Mouse (Mus musculus): Measurements from ENCODE around the gene Ccdc191. TPM values are rescaled to one million over a fixed set of nuclear protein-coding genes. Genes with fewer than 3 reads are reported as not detected.
A peak's percentile ranks its signal among the peaks of the same experiment; 100 is the strongest.

Gene Ccdc191
- total and polyA plus RNA-seq, 2 experiments from 2014 or later = 0.89 to 4.1 TPM

GRCm38 (mm10) chr16:43994623-43995022 lies 105.0 kb downstream of the Ccdc191 start:
- H3K9me3 ChIP-seq (ENCODE audit: low read length) = no peaks in the 10 kb centered on the region
- 81% methylated on average over 3 of the region's 3 CpGs for WGBS
- no peak overlapping the region for H3K27ac ChIP-seq
- no peaks in the 10 kb centered on the region for H3K36me3 ChIP-seq (ENCODE audit: insufficient read depth, low read length)
- H3K4me3 ChIP-seq (ENCODE audit: low read length) = no peak overlapping the region
- H3K9ac ChIP-seq (replicated peaks; ENCODE audit: low read length) = no peak overlapping the region
- no peak for DNase-seq (ENCODE audit: low spot score)
- no peak for ATAC-seq
- no peak for TF ChIP-seq CTCF (IDR thresholded peaks at IDR 0.05; ENCODE audit: low read depth)
- H3K4me2 ChIP-seq (ENCODE audit: low read depth, low read length) = no peak overlapping the region
- no peaks in the 10 kb centered on the region for H3K27me3 ChIP-seq (ENCODE audit: insufficient read depth, low read length)
- no peaks in the 10 kb centered on the region for H3K4me1 ChIP-seq (ENCODE audit: insufficient read depth, low read length)

GRCm38 (mm10) chr16:43999111-43999510 lies 109.5 kb downstream of the Ccdc191 start:
- Histone ChIP-seq H3K27me3 (ENCODE audit: insufficient read depth, low read length) (no peaks in the 10 kb centered on the region), H3K4me3 (ENCODE audit: low read length) (no peak overlapping the region), H3K27ac (no peak overlapping the region), H3K4me1 (ENCODE audit: insufficient read depth, low read length) (no peaks in the 10 kb centered on the region), H3K9ac (replicated peaks; ENCODE audit: low read length) (no peak overlapping the region), H3K4me2 (ENCODE audit: low read depth, low read length) (no peak overlapping the region), H3K36me3 (ENCODE audit: insufficient read depth, low read length) (no peaks in the 10 kb centered on the region), H3K9me3 (ENCODE audit: low read length) (no peaks in the 10 kb centered on the region)
- ATAC-seq (no peak), DNase-seq (ENCODE audit: low spot score) (no peak)
- TF ChIP-seq CTCF (IDR thresholded peaks at IDR 0.05; ENCODE audit: low read depth) = no peak
- WGBS = 78% methylated on average over 8 of the region's 8 CpGs

- no peak overlapping the region for H3K27ac ChIP-seq
- ATAC-seq (no peak), DNase-seq (ENCODE audit: low spot score) (no peak)
- H3K9me3 ChIP-seq (ENCODE audit: low read length) = no peaks in the 10 kb centered on the region
- H3K9ac ChIP-seq (replicated peaks; ENCODE audit: low read length) = no peak overlapping the region
- no peak overlapping the region for H3K4me3 ChIP-seq (ENCODE audit: low read length)
- H3K4me2 ChIP-seq (ENCODE audit: low read depth, low read length) = no peak overlapping the region
- H3K4me1 ChIP-seq (ENCODE audit: insufficient read depth, low read length) = no peaks in the 10 kb centered on the region
- TF ChIP-seq CTCF (IDR thresholded peaks at IDR 0.05; ENCODE audit: low read depth) = no peak
- WGBS = 77% methylated on average over 5 of the region's 5 CpGs
- no peaks in the 10 kb centered on the region for H3K27me3 ChIP-seq (ENCODE audit: insufficient read depth, low read length)
- H3K36me3 ChIP-seq (ENCODE audit: insufficient read depth, low read length) = no peaks in the 10 kb centered on the region
Observed at GRCm38 (mm10) chr16:43999541-43999940, 109.9 kb downstream of the Ccdc191 start.

DNA sequence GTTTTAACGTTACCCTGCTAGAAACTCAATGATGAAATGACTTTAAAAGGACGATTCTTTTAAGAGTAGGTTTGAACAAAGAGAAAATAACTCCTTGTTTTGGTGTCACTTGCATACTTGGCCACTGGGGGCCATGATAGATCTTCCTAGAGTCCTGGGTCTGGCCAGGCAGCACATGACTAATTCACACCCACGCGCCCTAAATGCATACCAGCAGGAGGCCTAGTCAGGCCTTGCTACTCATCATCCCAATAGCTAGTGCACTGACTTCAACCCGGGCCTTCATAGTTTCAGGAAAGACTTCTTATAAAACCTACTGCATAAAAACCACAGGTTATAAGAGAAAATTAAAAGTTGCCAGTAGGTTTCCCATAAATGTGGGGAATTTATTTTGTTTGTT lies 112.5 kb downstream of the Ccdc191 start:
- peak; percentile 13 for DNase-seq (ENCODE audit: low spot score)
- no peaks in the 10 kb centered on the region for H3K9me3 ChIP-seq (ENCODE audit: low read length)
- no peak for ATAC-seq
- no peak overlapping the region for H3K9ac ChIP-seq (replicated peaks; ENCODE audit: low read length)
- no peaks in the 10 kb centered on the region for H3K4me1 ChIP-seq (ENCODE audit: insufficient read depth, low read length)
- H3K36me3 ChIP-seq (ENCODE audit: insufficient read depth, low read length) = no peaks in the 10 kb centered on the region
- no peak overlapping the region for H3K4me3 ChIP-seq (ENCODE audit: low read length)
- no peaks in the 10 kb centered on the region for H3K27me3 ChIP-seq (ENCODE audit: insufficient read depth, low read length)
- no peak; the same call in 1 of the 2 replicates for TF ChIP-seq CTCF (IDR thresholded peaks at IDR 0.05; ENCODE audit: low read depth)
- WGBS = 61% methylated on average over 5 of the region's 5 CpGs
- H3K27ac ChIP-seq = no peak overlapping the region
- H3K4me2 ChIP-seq (ENCODE audit: low read depth, low read length) = no peak overlapping the region

GRCm38 (mm10) chr16:44011010-44011409 lies 121.4 kb downstream of the Ccdc191 start:
- Histone ChIP-seq H3K4me2 (ENCODE audit: low read depth, low read length) (no peak overlapping the region), H3K27me3 (ENCODE audit: insufficient read depth, low read length) (no peaks in the 10 kb centered on the region), H3K9me3 (ENCODE audit: low read length) (no peaks in the 10 kb centered on the region), H3K36me3 (ENCODE audit: insufficient read depth, low read length) (no peaks in the 10 kb centered on the region), H3K27ac (no peak overlapping the region), H3K4me3 (ENCODE audit: low read length) (no peak overlapping the region), H3K4me1 (ENCODE audit: insufficient read depth, low read length) (no peaks in the 10 kb centered on the region), H3K9ac (replicated peaks; ENCODE audit: low read length) (no peak overlapping the region)
- 70% methylated on average over 5 of the region's 5 CpGs for WGBS
- DNase-seq (ENCODE audit: low spot score) (no peak), ATAC-seq (no peak)
- no peak for TF ChIP-seq CTCF (IDR thresholded peaks at IDR 0.05; ENCODE audit: low read depth)

Small RNAs within 50 kb of the gene (microRNA-seq; reads per million reads assigned to microRNA genes)
- gene Mir3470b = 0 reads per million in 2 experiments

Other genes with a start within 250 kb of the Ccdc191 start
- not detected in 2 replicates for gene Tigit, start 225.7 kb upstream of the Ccdc191 start, total RNA-seq (2014; rRNA removed)
- gene Tigit, start 225.7 kb upstream of the Ccdc191 start, polyA plus RNA-seq (2015; fragmentation: Nextera tagmentation; extraction: Ambion mirVana) = 0.31 TPM in 1 of 2 replicates, not detected in the other
- 0.16 and 0.36 TPM in 2 replicates for gene Drd3, start 135.8 kb upstream of the Ccdc191 start, total RNA-seq (2014; rRNA removed)
- not detected in 2 replicates for gene Drd3, start 135.8 kb upstream of the Ccdc191 start, polyA plus RNA-seq (2015; fragmentation: Nextera tagmentation; extraction: Ambion mirVana)
- 19.9 and 29.7 TPM in 2 replicates for gene Qtrt2, start 37.0 kb downstream of the Ccdc191 start, total RNA-seq (2014; rRNA removed)
- gene Qtrt2, start 37.0 kb downstream of the Ccdc191 start, polyA plus RNA-seq (2015; fragmentation: Nextera tagmentation; extraction: Ambion mirVana) = 11.3 and 12.9 TPM in 2 replicates
- gene Zdhhc23, start 90.0 kb downstream of the Ccdc191 start, total RNA-seq (2014; rRNA removed) = 4.8 and 7.0 TPM in 2 replicates
- gene Zdhhc23, start 90.0 kb downstream of the Ccdc191 start, polyA plus RNA-seq (2015; fragmentation: Nextera tagmentation; extraction: Ambion mirVana) = 2.2 and 2.7 TPM in 2 replicates
- gene Gramd1c, start 173.5 kb downstream of the Ccdc191 start, total RNA-seq (2014; rRNA removed) = 0.63 and 1.0 TPM in 2 replicates
- gene Gramd1c, start 173.5 kb downstream of the Ccdc191 start, polyA plus RNA-seq (2015; fragmentation: Nextera tagmentation; extraction: Ambion mirVana) = 2.3 and 2.6 TPM in 2 replicates
- gene Atp6v1a, start 249.9 kb downstream of the Ccdc191 start, total RNA-seq (2014; rRNA removed) = 165 and 183 TPM in 2 replicates
- 161 TPM in 2 replicates for gene Atp6v1a, start 249.9 kb downstream of the Ccdc191 start, polyA plus RNA-seq (2015; fragmentation: Nextera tagmentation; extraction: Ambion mirVana)

Data from hindbrain, postnatal 0 days (tissue).